Mouse (Mus musculus) CH12.LX (cell line): ENCODE results near the gene Irs2.

Source experiments
- CHD2 ChIP-seq: IDR thresholded peaks from 2 replicates; pipeline ENCODE4 v1.6.1; 2011; ENCODE audit warnings: low read length, improper control_type of control experiment
- CTCF ChIP-seq, 2 experiments: IDR thresholded peaks in 1 of 2; conservative IDR thresholded peaks in 1 of 2; 2 replicates each; pipeline ENCODE4 v1.5.1; 2011 to 2012; ENCODE audit warnings: low read depth in 2 of 2, low read length in 2 of 2, improper control_type of control experiment in 1 of 2, inconsistent platforms in 1 of 2, mild to moderate bottlenecking in 1 of 2, moderate library complexity in 1 of 2
- ELF1 ChIP-seq: IDR thresholded peaks from 2 replicates; pipeline ENCODE4 v1.6.1; 2014; ENCODE audit warnings: low read depth, mild to moderate bottlenecking, inconsistent platforms, low read length, improper control_type of control experiment
- MAX ChIP-seq: IDR thresholded peaks from 2 replicates; pipeline ENCODE4 v1.6.1; 2011; ENCODE audit warnings: low read length, improper control_type of control experiment
- MYC ChIP-seq: IDR thresholded peaks from 2 replicates; pipeline ENCODE4 v1.6.1; 2011; ENCODE audit warnings: low read depth, mild to moderate bottlenecking, improper control_type of control experiment, low read length
- NRF1 ChIP-seq: IDR thresholded peaks from 2 replicates; pipeline ENCODE4 v1.6.1; 2014; ENCODE audit warnings: low read depth, mild to moderate bottlenecking, inconsistent platforms, low read length, improper control_type of control experiment, moderate library complexity
- PAX5 ChIP-seq: IDR thresholded peaks from 2 replicates; pipeline ENCODE4 v1.6.1; 2012; ENCODE audit warnings: low read length, inconsistent platforms, mixed read lengths
- POLR2A ChIP-seq: IDR thresholded peaks from 2 replicates; pipeline ENCODE4 v1.6.1; 2011; ENCODE audit warnings: low read depth, mild to moderate bottlenecking, improper control_type of control experiment, low read length
- RCOR1 ChIP-seq: conservative IDR thresholded peaks from 2 replicates; pipeline ENCODE4 v1.6.1; 2012; ENCODE audit warnings: low read depth, mild to moderate bottlenecking, inconsistent platforms, low read length, improper control_type of control experiment
- SIN3A ChIP-seq: IDR thresholded peaks from 2 replicates; pipeline ENCODE4 v1.6.1; 2012; ENCODE audit warnings: low read length, improper control_type of control experiment, inconsistent platforms
- USF2 ChIP-seq: conservative IDR thresholded peaks from 2 replicates; pipeline ENCODE4 v1.6.1; 2011; ENCODE audit warnings: low read depth, low read length, improper control_type of control experiment
- ZC3H11A ChIP-seq: IDR thresholded peaks from 2 replicates; pipeline ENCODE4 v1.6.1; 2012; ENCODE audit warnings: low read depth, mild to moderate bottlenecking, inconsistent platforms, low read length, improper control_type of control experiment
- ZNF384 ChIP-seq: IDR thresholded peaks from 2 replicates; pipeline ENCODE4 v1.6.1; 2012; ENCODE audit warnings: low read depth, low read length, improper control_type of control experiment, inconsistent platforms

DNA sequence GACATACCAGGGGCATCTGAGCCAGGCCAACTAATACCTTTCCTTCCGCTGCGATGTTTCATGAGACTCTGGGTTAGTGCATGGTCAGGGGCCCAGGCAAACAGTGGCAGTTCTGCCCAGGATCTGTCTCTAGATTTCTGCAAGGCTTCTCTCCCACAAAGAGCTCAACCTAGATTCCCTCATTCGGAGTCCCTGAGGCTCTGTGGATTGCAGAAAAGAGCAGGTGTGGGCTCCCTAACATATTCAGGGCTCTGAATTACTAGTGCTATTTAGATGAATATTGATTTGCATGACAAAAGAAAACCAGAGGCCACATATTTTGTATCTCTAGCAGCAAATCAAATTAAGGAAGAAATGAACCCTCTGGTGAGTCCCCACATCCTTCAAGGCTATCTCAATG lies 18.3 kb downstream of the Irs2 start:
- TF ChIP-seq ZNF384, result no peak
- no peak for TF ChIP-seq CTCF (conservative IDR thresholded peaks at IDR 0.05 in 1 of 2, IDR thresholded peaks at IDR 0.05 in 1 of 2; ENCODE audit: low read depth in 2 of 2, low read length in 2 of 2)
- no peak for TF ChIP-seq POLR2A
- no peak for TF ChIP-seq RCOR1
- TF ChIP-seq MYC, result no peak
- no peak for TF ChIP-seq MAX
- no peak for TF ChIP-seq ZC3H11A
- TF ChIP-seq PAX5, result no peak
- TF ChIP-seq SIN3A, result no peak
- no peak for TF ChIP-seq ELF1
- TF ChIP-seq NRF1, result no peak
- TF ChIP-seq USF2, result no peak
- no peak for TF ChIP-seq CHD2
